Mouse (Mus musculus): Measurements from ENCODE around the gene Ccdc34. TPM values are rescaled to one million over a fixed set of nuclear protein-coding genes. Genes with fewer than 3 reads are reported as not detected.
A peak's percentile ranks its signal among the peaks of the same experiment; 100 is the strongest.

The Ccdc34 gene
- polyA plus RNA-seq (2015; fragmentation: Nextera tagmentation; extraction: Ambion mirVana): 47.4 and 47.6 TPM in 2 replicates

DNA sequence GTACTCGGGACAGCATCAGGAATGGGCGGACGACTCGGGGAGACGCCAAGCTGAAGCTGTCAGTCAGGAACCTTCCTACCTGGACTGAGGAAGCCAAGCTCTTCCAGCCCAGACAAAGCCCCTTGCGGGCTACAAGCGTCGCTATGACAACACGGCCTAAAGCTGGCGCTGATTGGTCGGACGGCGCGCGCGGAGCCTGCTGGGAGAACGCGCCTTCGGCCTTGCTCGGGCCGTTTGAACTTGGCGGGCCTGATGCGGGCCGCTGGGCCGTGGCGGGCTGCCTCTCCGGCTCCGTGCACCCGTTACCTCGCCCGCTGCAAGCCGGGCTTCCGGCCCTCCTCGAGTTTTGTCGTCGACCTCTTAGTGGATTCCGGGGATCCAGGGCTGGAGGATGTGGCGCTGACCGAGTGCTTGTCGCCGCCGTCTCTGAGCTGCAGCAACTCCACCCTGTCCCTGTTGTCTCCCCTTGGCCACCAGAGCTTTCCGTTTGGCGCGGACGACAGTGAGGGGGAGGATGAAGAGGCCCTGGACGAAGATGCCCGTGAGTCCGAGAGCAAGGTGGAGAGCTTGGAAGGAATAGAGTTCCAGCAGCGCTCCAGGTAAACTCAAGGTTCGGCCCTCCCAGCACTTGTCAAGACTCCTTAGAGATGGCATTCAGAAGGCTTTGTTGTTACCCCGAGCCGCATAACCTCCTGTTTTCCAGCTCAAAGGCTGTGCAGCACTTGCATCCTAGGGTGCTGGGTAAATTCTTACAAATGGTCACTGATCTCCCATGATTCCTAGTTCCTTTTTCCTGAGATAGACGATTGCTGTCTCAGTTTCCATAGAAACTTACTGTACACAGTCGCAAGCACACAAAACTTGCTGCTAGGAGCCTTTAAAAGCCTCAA lies at the start of gene Ccdc34:
Gene Ccdc34 (plus strand): TSS at position 202 of the 890 bp plus-strand sequence.
- under 1% methylated on average over 55 of the region's 55 CpGs for WGBS
- Histone ChIP-seq H3K9me3 (no peaks in the 10 kb centered on the region), H3K27ac (peak within 1 kb of the TSS; percentile 75), H3K9ac (peak within 1 kb of the TSS; percentile 75), H3K4me1 (peaks cover 12% of the 10 kb centered on the region), H3K27me3 (replicated peaks) (no peaks in the 10 kb centered on the region), H3K4me3 (replicated peaks) (peak within 1 kb of the TSS; percentile 65), H3K36me3 (no peaks in the 10 kb centered on the region), H3K4me2 (peak within 1 kb of the TSS; percentile 73)
- ATAC-seq (ENCODE audit: insufficient read depth, low FRiP score, low read depth): peak; percentile 99

DNA sequence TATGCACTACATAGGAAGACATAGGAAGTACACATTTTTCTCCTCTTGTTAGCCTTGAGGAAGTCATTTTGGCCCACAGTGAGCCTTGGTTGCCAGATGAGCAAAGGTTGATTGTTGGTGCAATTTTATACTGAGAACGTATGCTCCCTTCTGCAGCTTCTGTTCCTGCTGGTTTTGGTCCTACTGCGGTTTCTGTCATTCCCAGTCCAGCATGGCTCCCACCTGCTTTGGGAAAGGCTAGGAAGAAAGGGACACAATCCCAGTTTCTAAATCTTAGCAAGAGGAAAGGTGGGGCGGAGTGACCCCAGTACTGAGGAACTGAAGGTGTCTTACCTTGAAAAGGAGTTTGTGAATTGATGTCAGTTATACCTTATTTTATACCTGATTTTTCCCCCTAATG lies 48.2 kb upstream of the Ccdc34 start:
- no peak for ATAC-seq (ENCODE audit: insufficient read depth, low FRiP score, low read depth)
- Histone ChIP-seq H3K4me2 (0 out of 2 replicates have a peak overlapping the region, but pooled peaks have one; percentile 16), H3K9me3 (no peaks in the 10 kb centered on the region), H3K36me3 (no peaks in the 10 kb centered on the region), H3K27me3 (replicated peaks) (no peaks in the 10 kb centered on the region), H3K4me3 (replicated peaks) (no peak overlapping the region), H3K4me1 (0 out of 2 replicates have a peak, but pooled peaks cover 5% of the 10 kb centered on the region), H3K27ac (peak overlapping the region; percentile 35; the same call in 1 of the 2 replicates), H3K9ac (no peak overlapping the region)
- WGBS: 79% methylated on average over 3 of the region's 3 CpGs

DNA sequence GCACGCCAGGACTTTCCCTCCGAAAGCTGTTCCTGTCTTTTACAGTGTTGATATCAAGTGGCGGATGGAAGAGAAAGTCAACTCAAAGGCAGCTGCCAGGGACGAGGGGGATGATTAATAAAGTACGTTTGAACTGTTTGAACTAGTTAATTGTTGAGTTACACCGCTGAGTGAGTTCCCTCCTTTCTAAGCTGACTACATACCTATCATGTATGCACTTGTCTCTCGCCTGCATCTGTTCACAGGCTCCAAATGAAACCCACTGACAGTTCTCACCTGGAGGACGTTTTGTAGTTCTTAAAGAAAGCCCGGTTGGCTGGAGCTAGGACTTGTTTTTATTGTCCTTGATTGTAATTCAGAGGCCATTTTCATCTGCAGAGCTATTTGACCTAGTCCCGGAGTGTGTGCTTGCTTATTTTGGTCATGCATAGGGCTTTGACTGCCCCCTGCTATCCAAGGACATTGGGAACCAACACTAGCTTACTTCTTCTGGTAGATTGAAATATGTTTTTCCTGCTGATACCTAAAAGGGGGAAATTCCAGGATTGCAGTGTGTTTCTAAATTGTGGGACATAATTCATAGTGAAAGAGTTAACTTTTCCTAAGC lies 47.6 kb upstream of the Ccdc34 start:
- H3K36me3 ChIP-seq: no peaks in the 10 kb centered on the region
- no peak overlapping the region for H3K9ac ChIP-seq
- 41% methylated on average over 10 of the region's 10 CpGs for WGBS
- H3K9me3 ChIP-seq: no peaks in the 10 kb centered on the region
- 0 out of 2 replicates have a peak, but pooled peaks cover 5% of the 10 kb centered on the region for H3K4me1 ChIP-seq
- H3K4me2 ChIP-seq: peak overlapping the region; percentile 16; the same call in 1 of the 2 replicates
- H3K27ac ChIP-seq: peak overlapping the region; percentile 35; the same call in 1 of the 2 replicates
- ATAC-seq (ENCODE audit: insufficient read depth, low FRiP score, low read depth): no peak
- H3K27me3 ChIP-seq (replicated peaks): no peaks in the 10 kb centered on the region
- no peak overlapping the region for H3K4me3 ChIP-seq (replicated peaks)

- H3K27me3 ChIP-seq (replicated peaks): no peaks in the 10 kb centered on the region
Measured at GRCm38 (mm10) chr2:109970744-109971410, 46.7 kb upstream of the Ccdc34 start.

GRCm38 (mm10) chr2:109972310-109972709 lies 45.3 kb upstream of the Ccdc34 start:
- Histone ChIP-seq H3K9ac (no peak overlapping the region), H3K27ac (no peak overlapping the region), H3K4me1 (0 out of 2 replicates have a peak, but pooled peaks cover 5% of the 10 kb centered on the region), H3K4me2 (no peak overlapping the region), H3K36me3 (no peaks in the 10 kb centered on the region), H3K27me3 (replicated peaks) (no peaks in the 10 kb centered on the region), H3K4me3 (replicated peaks) (no peak overlapping the region), H3K9me3 (no peaks in the 10 kb centered on the region)
- 82% methylated on average over 2 of the region's 2 CpGs for WGBS
- ATAC-seq (ENCODE audit: insufficient read depth, low FRiP score, low read depth): no peak

More at GRCm38 (mm10) chr2:109970744-109971410, 46.7 kb upstream of the Ccdc34 start:
- Histone ChIP-seq H3K4me1 (0 out of 2 replicates have a peak, but pooled peaks cover 5% of the 10 kb centered on the region), H3K4me2 (no peak overlapping the region), H3K27ac (no peak overlapping the region), H3K4me3 (replicated peaks) (no peak overlapping the region), H3K36me3 (no peaks in the 10 kb centered on the region), H3K9me3 (no peaks in the 10 kb centered on the region), H3K9ac (no peak overlapping the region)
- ATAC-seq (ENCODE audit: insufficient read depth, low FRiP score, low read depth): no peak
- 63% methylated on average over 8 of the region's 8 CpGs for WGBS

- no peak overlapping the region for H3K9ac ChIP-seq
- no peak for ATAC-seq (ENCODE audit: insufficient read depth, low FRiP score, low read depth)
- H3K27me3 ChIP-seq (replicated peaks): no peaks in the 10 kb centered on the region
- WGBS: 71% methylated on average over 7 of the region's 7 CpGs
- no peak overlapping the region for H3K4me2 ChIP-seq
- 0 out of 2 replicates have a peak, but pooled peaks cover 5% of the 10 kb centered on the region for H3K4me1 ChIP-seq
- no peaks in the 10 kb centered on the region for H3K36me3 ChIP-seq
- H3K9me3 ChIP-seq: no peaks in the 10 kb centered on the region
- H3K4me3 ChIP-seq (replicated peaks): no peak overlapping the region
- no peak overlapping the region for H3K27ac ChIP-seq
Measured at GRCm38 (mm10) chr2:109972922-109973321, 44.7 kb upstream of the Ccdc34 start.

GRCm38 (mm10) chr2:109974807-109975206 lies 42.8 kb upstream of the Ccdc34 start:
- no peaks in the 10 kb centered on the region for H3K4me1 ChIP-seq
- H3K4me3 ChIP-seq (replicated peaks): no peak overlapping the region
- no peak overlapping the region for H3K9ac ChIP-seq
- 92% methylated on average over 7 of the region's 7 CpGs for WGBS
- H3K27ac ChIP-seq: no peak overlapping the region
- no peak for ATAC-seq (ENCODE audit: insufficient read depth, low FRiP score, low read depth)
- H3K27me3 ChIP-seq (replicated peaks): no peaks in the 10 kb centered on the region
- H3K4me2 ChIP-seq: no peak overlapping the region
- no peaks in the 10 kb centered on the region for H3K36me3 ChIP-seq
- no peaks in the 10 kb centered on the region for H3K9me3 ChIP-seq

- H3K27me3 ChIP-seq (replicated peaks): no peaks in the 10 kb centered on the region
- no peak overlapping the region for H3K9ac ChIP-seq
- no peaks in the 10 kb centered on the region for H3K36me3 ChIP-seq
- H3K4me1 ChIP-seq: no peaks in the 10 kb centered on the region
- ATAC-seq (ENCODE audit: insufficient read depth, low FRiP score, low read depth): no peak
- no peak overlapping the region for H3K4me2 ChIP-seq
- no peaks in the 10 kb centered on the region for H3K9me3 ChIP-seq
- WGBS: 90% methylated on average over 2 of the region's 2 CpGs
- no peak overlapping the region for H3K4me3 ChIP-seq (replicated peaks)
- H3K27ac ChIP-seq: no peak overlapping the region
Measured at GRCm38 (mm10) chr2:109976181-109976580, 41.4 kb upstream of the Ccdc34 start.

DNA sequence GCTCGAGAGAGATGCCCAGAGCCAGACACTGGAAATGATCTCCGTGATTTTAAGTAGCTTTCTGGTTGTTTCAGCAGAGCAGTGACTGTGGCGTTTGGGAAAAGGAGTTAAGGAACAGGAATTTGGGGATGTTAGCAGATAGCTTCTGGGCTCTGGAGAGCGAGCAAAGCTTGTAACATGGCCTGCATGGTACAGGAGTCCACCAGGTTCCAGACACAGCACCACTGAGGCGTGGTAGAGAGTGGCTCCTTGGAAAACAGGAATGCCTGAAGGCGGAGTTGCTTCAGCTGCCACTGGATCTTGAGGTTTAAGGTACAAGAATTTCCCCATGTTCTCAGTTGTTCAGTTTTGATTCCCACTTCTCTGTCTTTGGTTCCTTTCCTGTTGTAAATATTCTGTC lies 40.3 kb upstream of the Ccdc34 start:
- ATAC-seq (ENCODE audit: insufficient read depth, low FRiP score, low read depth): no peak
- WGBS: 88% methylated on average over 6 of the region's 6 CpGs
- no peak overlapping the region for H3K9ac ChIP-seq
- no peak overlapping the region for H3K4me3 ChIP-seq (replicated peaks)
- H3K36me3 ChIP-seq: no peaks in the 10 kb centered on the region
- H3K27ac ChIP-seq: no peak overlapping the region
- no peaks in the 10 kb centered on the region for H3K27me3 ChIP-seq (replicated peaks)
- no peaks in the 10 kb centered on the region for H3K9me3 ChIP-seq
- no peak overlapping the region for H3K4me2 ChIP-seq
- H3K4me1 ChIP-seq: no peaks in the 10 kb centered on the region

DNA sequence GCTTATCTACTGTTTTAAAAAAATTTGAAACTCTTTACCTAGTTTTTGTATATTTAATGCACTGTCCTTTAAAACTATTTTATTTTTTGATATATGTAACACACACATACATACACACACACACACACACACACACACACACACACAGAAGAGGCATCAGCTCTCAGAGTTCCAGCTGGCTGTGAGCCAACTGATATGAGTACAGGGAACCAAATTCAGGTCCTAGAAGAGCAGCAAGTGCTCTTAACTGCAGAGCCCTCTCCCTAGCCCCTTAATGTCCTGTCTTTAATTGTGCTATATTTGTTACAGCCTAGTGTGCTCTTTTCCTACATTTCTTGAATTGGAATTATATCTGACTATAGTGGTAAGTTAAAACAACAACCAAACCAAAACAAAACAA lies 38.4 kb upstream of the Ccdc34 start:
- Histone ChIP-seq H3K4me1 (0 out of 2 replicates have a peak, but pooled peaks cover 5% of the 10 kb centered on the region), H3K27me3 (replicated peaks) (no peaks in the 10 kb centered on the region), H3K4me2 (no peak overlapping the region), H3K9ac (no peak overlapping the region), H3K4me3 (replicated peaks) (no peak overlapping the region), H3K9me3 (no peaks in the 10 kb centered on the region), H3K36me3 (no peaks in the 10 kb centered on the region), H3K27ac (no peak overlapping the region)
- no peak for ATAC-seq (ENCODE audit: insufficient read depth, low FRiP score, low read depth)

DNA sequence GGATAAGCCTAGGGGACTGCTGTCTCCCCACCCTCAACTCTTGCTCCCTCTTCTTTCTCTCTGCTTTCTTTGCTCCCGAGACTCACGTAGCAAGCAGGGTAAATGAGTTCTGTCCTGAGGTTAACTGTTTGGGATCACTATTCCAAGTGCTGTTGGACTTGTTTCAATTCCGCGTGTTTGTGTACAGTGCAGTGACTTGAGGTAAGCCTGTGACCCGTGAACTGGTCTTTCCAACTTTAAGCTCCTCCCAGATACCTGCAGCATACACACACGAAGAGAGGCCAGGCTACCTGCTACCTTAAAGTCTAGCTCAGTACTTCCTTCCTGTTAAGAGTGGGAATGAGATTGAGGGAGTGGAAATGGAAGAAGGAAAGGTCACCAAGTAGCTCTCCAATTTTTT lies 34.2 kb upstream of the Ccdc34 start:
- H3K36me3 ChIP-seq: no peaks in the 10 kb centered on the region
- H3K4me1 ChIP-seq: peaks cover 24% of the 10 kb centered on the region; the same call in 1 of the 2 replicates
- no peak overlapping the region for H3K4me2 ChIP-seq
- H3K4me3 ChIP-seq (replicated peaks): no peak overlapping the region
- WGBS: 66% methylated on average over 6 of the region's 6 CpGs
- H3K9ac ChIP-seq: no peak overlapping the region
- ATAC-seq (ENCODE audit: insufficient read depth, low FRiP score, low read depth): no peak
- no peak overlapping the region for H3K27ac ChIP-seq
- no peaks in the 10 kb centered on the region for H3K9me3 ChIP-seq
- no peaks in the 10 kb centered on the region for H3K27me3 ChIP-seq (replicated peaks)
